Mouse (Mus musculus) liver, postnatal 0 days (tissue): ENCODE data around the gene Atp1a4.

ENCODE experiments used
- CTCF ChIP-seq: sonication (generic); IDR thresholded peaks from 2 replicates; pipeline ENCODE4 v1.5.1; 2016; ENCODE audit warnings: antibody characterized with exemption, low read depth
- EP300 ChIP-seq: IDR thresholded peaks from 2 replicates; pipeline ENCODE4 v1.6.1; 2016; ENCODE audit warnings: antibody characterized with exemption, low read depth, mild to moderate bottlenecking

DNA sequence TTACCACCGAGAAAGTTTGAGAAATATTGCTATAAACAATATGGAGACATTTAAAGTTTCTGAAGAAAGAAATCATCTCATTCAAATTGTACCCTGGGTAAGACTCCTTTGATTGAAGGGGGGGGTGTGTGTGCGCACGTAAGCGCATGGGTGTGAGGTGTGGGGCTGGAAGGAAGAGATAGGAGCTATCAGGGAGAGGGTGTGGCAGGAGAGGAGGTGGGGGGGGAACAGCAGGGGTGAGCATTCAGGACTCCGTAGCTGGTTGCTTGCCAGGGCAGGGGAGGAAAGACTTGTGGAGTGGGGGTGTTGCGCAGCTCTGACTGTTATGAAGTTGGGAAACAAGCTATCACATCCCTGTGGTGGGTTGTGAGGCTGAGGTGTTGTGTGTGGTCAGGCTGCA, 46.2 kb upstream of the Atp1a4 start:
- no peak for TF ChIP-seq EP300
- TF ChIP-seq CTCF: no peak
